Mouse (Mus musculus) C2C12 (cell line): ENCODE measurements around the gene Armt1. TPM values are rescaled to one million over a fixed set of nuclear protein-coding genes. Genes with fewer than 3 reads are reported as not detected.

Experiments used
- H3K27me3 ChIP-seq: one replicate; pipeline ENCODE4 v1.6.1; 2011; ENCODE audit not compliant: control insufficient read depth, insufficient read depth, insufficient read length
- H3K36me3 ChIP-seq: one replicate; pipeline ENCODE4 v1.6.1; 2011; ENCODE audit not compliant: control insufficient read depth, insufficient read depth
- H3K4me3 ChIP-seq: one replicate; pipeline ENCODE4 v1.5.1; 2011; ENCODE audit warnings: mild to moderate bottlenecking, control low read depth; ENCODE audit not compliant: poor library complexity, insufficient read depth, severe bottlenecking
- H3K79me2 ChIP-seq: one replicate; pipeline ENCODE4 v1.6.1; 2011; ENCODE audit not compliant: control insufficient read depth, insufficient read depth
- H3K79me3 ChIP-seq: one replicate; pipeline ENCODE4 v1.6.1; 2011; ENCODE audit warnings: low read depth, control low read depth
- H3ac ChIP-seq: one replicate; pipeline ENCODE3; 2011; ENCODE audit warnings: low read depth; ENCODE audit not compliant: control insufficient read depth, insufficient read length
- CEBPB ChIP-seq: IDR thresholded peaks from one replicate; pipeline ENCODE4 v1.6.1; 2011; ENCODE audit warnings: low read depth, mild to moderate bottlenecking, control low read depth, moderate library complexity
- CTCF ChIP-seq: IDR thresholded peaks from one replicate; pipeline ENCODE4 v1.5.1; 2011; ENCODE audit not compliant: control insufficient read depth, insufficient read depth, insufficient read length
- FOSL1 ChIP-seq: IDR thresholded peaks from one replicate; pipeline ENCODE4 v1.8.0; 2011; ENCODE audit warnings: mild to moderate bottlenecking, low read length; ENCODE audit not compliant: poor library complexity, insufficient read depth, severe bottlenecking
- MAX ChIP-seq: IDR thresholded peaks from one replicate; pipeline ENCODE4 v1.6.1; 2011; ENCODE audit warnings: mild to moderate bottlenecking, control low read depth
- MYOD1 ChIP-seq: IDR thresholded peaks from one replicate; pipeline ENCODE4 v1.6.1; 2011; ENCODE audit warnings: low read depth; ENCODE audit not compliant: control insufficient read depth, insufficient read length
- MYOG ChIP-seq: IDR thresholded peaks from one replicate; pipeline ENCODE4 v1.6.1; 2011; ENCODE audit not compliant: control insufficient read depth, insufficient read length; ENCODE audit errors: extremely low read depth
- USF1 ChIP-seq: IDR thresholded peaks from one replicate; pipeline ENCODE4 v1.6.1; 2011; ENCODE audit warnings: low read depth, mild to moderate bottlenecking, control low read depth, moderate library complexity
- polyA plus RNA-seq: library from polyadenylated mRNA; unstranded; fragments of >200 nt; fragmentation: generic; extraction: Trizol; gene quantifications from one replicate; pipeline ENCODE4 v1.2.1, GENCODE M21; 2012; ENCODE audit warnings: missing spikeins

The Armt1 gene
- polyA plus RNA-seq, 1 experiment, result 15.8 TPM

- peaks cover 24% of the 10 kb centered on the region for H3K36me3 ChIP-seq
- peaks cover 95% of the 10 kb centered on the region for H3K79me2 ChIP-seq
- H3K4me3 ChIP-seq, result peak overlapping the region; percentile 87
- TF ChIP-seq MYOD1 (no peak), CTCF (no peak)
- peak overlapping the region; percentile 41 for H3ac ChIP-seq
- no peaks in the 10 kb centered on the region for H3K27me3 ChIP-seq
- peaks cover 74% of the 10 kb centered on the region for H3K79me3 ChIP-seq
Observed at GRCm38 (mm10) chr10:4389036-4389435, 43.2 kb upstream of the Armt1 start.

GRCm38 (mm10) chr10:4389461-4390112 is 42.7 kb upstream of the Armt1 start:
- H3ac ChIP-seq, result peak overlapping the region; percentile 41
- H3K27me3 ChIP-seq, result no peaks in the 10 kb centered on the region
- peaks cover 30% of the 10 kb centered on the region for H3K36me3 ChIP-seq
- H3K4me3 ChIP-seq, result no peak overlapping the region
- peaks cover 77% of the 10 kb centered on the region for H3K79me3 ChIP-seq
- TF ChIP-seq MAX (no peak), MYOD1 (no peak), USF1 (no peak)
- peaks cover 95% of the 10 kb centered on the region for H3K79me2 ChIP-seq

- Histone ChIP-seq H3K27me3 (no peaks in the 10 kb centered on the region), H3K79me3 (peaks cover 83% of the 10 kb centered on the region), H3K36me3 (peaks cover 31% of the 10 kb centered on the region), H3K79me2 (peaks cover 95% of the 10 kb centered on the region), H3K4me3 (no peak overlapping the region), H3ac (no peak overlapping the region)
- no peak for TF ChIP-seq FOSL1
- no peak for TF ChIP-seq USF1
- TF ChIP-seq MYOG, result no peak
- no peak for TF ChIP-seq MAX
- TF ChIP-seq MYOD1, result no peak
- TF ChIP-seq CEBPB, result no peak
- TF ChIP-seq CTCF, result no peak
Observed at GRCm38 (mm10) chr10:4390550-4390949, 41.7 kb upstream of the Armt1 start.

- Histone ChIP-seq H3K79me3 (peaks cover 84% of the 10 kb centered on the region), H3K36me3 (peaks cover 37% of the 10 kb centered on the region), H3K79me2 (peaks cover 95% of the 10 kb centered on the region), H3K4me3 (no peak overlapping the region), H3ac (no peak overlapping the region), H3K27me3 (no peaks in the 10 kb centered on the region)
- TF ChIP-seq USF1, result no peak
- no peak for TF ChIP-seq MAX
- no peak for TF ChIP-seq MYOG
- no peak for TF ChIP-seq MYOD1
- no peak for TF ChIP-seq FOSL1
- no peak for TF ChIP-seq CTCF
- TF ChIP-seq CEBPB, result no peak
Observed at GRCm38 (mm10) chr10:4391076-4391475, 41.2 kb upstream of the Armt1 start.

GRCm38 (mm10) chr10:4391851-4392250 is 40.4 kb upstream of the Armt1 start:
- TF ChIP-seq CEBPB (no peak), USF1 (no peak), MYOG (no peak), MYOD1 (no peak), FOSL1 (no peak), CTCF (no peak), MAX (no peak)
- Histone ChIP-seq H3K79me2 (peaks cover 99% of the 10 kb centered on the region), H3K79me3 (peaks cover 87% of the 10 kb centered on the region), H3K4me3 (no peak overlapping the region), H3K27me3 (no peaks in the 10 kb centered on the region), H3K36me3 (peaks cover 42% of the 10 kb centered on the region), H3ac (no peak overlapping the region)

GRCm38 (mm10) chr10:4395321-4395720 is 36.9 kb upstream of the Armt1 start:
- H3K79me2 ChIP-seq, result peaks cover 99% of the 10 kb centered on the region
- no peak overlapping the region for H3K4me3 ChIP-seq
- peaks cover 59% of the 10 kb centered on the region for H3K36me3 ChIP-seq
- H3K27me3 ChIP-seq, result no peaks in the 10 kb centered on the region
- H3ac ChIP-seq, result no peak overlapping the region
- H3K79me3 ChIP-seq, result peaks cover 85% of the 10 kb centered on the region
- TF ChIP-seq MYOG, result no peak
- TF ChIP-seq MYOD1, result no peak
- no peak for TF ChIP-seq CTCF
- no peak for TF ChIP-seq MAX
- TF ChIP-seq FOSL1, result no peak
- TF ChIP-seq USF1, result no peak
- TF ChIP-seq CEBPB, result no peak
